Mouse (Mus musculus): Measurements from ENCODE around the gene Nin. TPM values are rescaled to one million over a fixed set of nuclear protein-coding genes. Genes with fewer than 3 reads are reported as not detected.

Gene Nin
- polyA plus RNA-seq, 1 experiment from 2014 or later, result 15.7 TPM

GRCm38 (mm10) chr12:69986241-69986762, 127.2 kb downstream of the Nin start:
- peak overlapping the region; percentile 92 for H3K27ac ChIP-seq
- ATAC-seq (ENCODE audit: low FRiP score), result peak; percentile 73
- WGBS, result under 1% methylated on average over 35 of the region's 36 CpGs

GRCm38 (mm10) chr12:69985546-69985945, 128.0 kb downstream of the Nin start:
- H3K4me1 ChIP-seq, result peaks cover 15% of the 10 kb centered on the region
- peak overlapping the region; percentile 89 for H3K4me3 ChIP-seq
- no peak for ATAC-seq (ENCODE audit: low FRiP score)
- H3K9me3 ChIP-seq (replicated peaks), result no peaks in the 10 kb centered on the region
- peak overlapping the region; percentile 94; the same call in 1 of the 2 replicates for H3K9ac ChIP-seq
- 42% methylated on average over 4 of the region's 4 CpGs for WGBS
- H3K27ac ChIP-seq, result no peak overlapping the region
- peaks cover 28% of the 10 kb centered on the region for H3K36me3 ChIP-seq
- H3K4me2 ChIP-seq (replicated peaks), result peak overlapping the region; percentile 77
- H3K27me3 ChIP-seq, result no peaks in the 10 kb centered on the region; the same call in 1 of the 2 replicates

More at GRCm38 (mm10) chr12:69986241-69986762, 127.2 kb downstream of the Nin start:
- Histone ChIP-seq H3K4me2 (replicated peaks) (peak overlapping the region; percentile 77), H3K4me1 (peaks cover 13% of the 10 kb centered on the region), H3K36me3 (peaks cover 23% of the 10 kb centered on the region; the same call in 1 of the 2 replicates), H3K4me3 (peak overlapping the region; percentile 89), H3K9me3 (replicated peaks) (no peaks in the 10 kb centered on the region), H3K27me3 (no peaks in the 10 kb centered on the region; the same call in 1 of the 2 replicates), H3K9ac (peak overlapping the region; percentile 94)

DNA sequence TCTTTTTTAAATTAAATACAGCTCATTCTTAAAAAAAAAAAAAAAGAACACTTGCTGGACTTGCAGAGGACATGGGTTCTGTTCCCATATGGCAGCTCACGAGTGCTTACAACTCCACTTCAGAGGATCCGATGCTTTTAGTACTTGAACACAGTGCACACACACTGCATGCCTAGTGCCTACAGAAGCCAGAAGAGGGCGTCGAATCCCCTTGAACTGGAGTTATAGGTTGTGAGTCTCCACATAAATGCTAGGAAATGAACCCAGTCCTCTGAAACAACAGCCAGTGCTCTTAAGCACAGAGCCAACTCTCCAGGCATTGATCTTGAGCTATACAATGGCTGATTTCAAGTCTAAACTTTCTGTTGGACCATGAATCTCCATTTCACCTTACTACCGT, 130.6 kb downstream of the Nin start:
- Histone ChIP-seq H3K27ac (no peak overlapping the region), H3K4me1 (peaks cover 15% of the 10 kb centered on the region), H3K4me2 (replicated peaks) (no peak overlapping the region), H3K4me3 (no peak overlapping the region), H3K27me3 (no peaks in the 10 kb centered on the region), H3K36me3 (peaks cover 31% of the 10 kb centered on the region), H3K9ac (no peak overlapping the region), H3K9me3 (replicated peaks) (no peaks in the 10 kb centered on the region)
- ATAC-seq (ENCODE audit: low FRiP score), result no peak
- 76% methylated on average over 5 of the region's 5 CpGs for WGBS

GRCm38 (mm10) chr12:69977376-69977998, 136.0 kb downstream of the Nin start:
- ATAC-seq (ENCODE audit: low FRiP score), result no peak
- peaks cover 20% of the 10 kb centered on the region for H3K36me3 ChIP-seq
- no peak overlapping the region for H3K27ac ChIP-seq
- H3K4me2 ChIP-seq (replicated peaks), result no peak overlapping the region
- no peaks in the 10 kb centered on the region for H3K27me3 ChIP-seq
- H3K9ac ChIP-seq, result no peak overlapping the region
- WGBS, result 79% methylated on average over 9 of the region's 9 CpGs
- H3K9me3 ChIP-seq (replicated peaks), result no peaks in the 10 kb centered on the region
- H3K4me3 ChIP-seq, result no peak overlapping the region
- H3K4me1 ChIP-seq, result peaks cover 11% of the 10 kb centered on the region; the same call in 1 of the 2 replicates

- ATAC-seq (ENCODE audit: low FRiP score), result no peak
- WGBS, result 90% methylated on average over 6 of the region's 6 CpGs
- no peak overlapping the region for H3K9ac ChIP-seq
Measured at GRCm38 (mm10) chr12:69976688-69977087, 136.8 kb downstream of the Nin start.

DNA sequence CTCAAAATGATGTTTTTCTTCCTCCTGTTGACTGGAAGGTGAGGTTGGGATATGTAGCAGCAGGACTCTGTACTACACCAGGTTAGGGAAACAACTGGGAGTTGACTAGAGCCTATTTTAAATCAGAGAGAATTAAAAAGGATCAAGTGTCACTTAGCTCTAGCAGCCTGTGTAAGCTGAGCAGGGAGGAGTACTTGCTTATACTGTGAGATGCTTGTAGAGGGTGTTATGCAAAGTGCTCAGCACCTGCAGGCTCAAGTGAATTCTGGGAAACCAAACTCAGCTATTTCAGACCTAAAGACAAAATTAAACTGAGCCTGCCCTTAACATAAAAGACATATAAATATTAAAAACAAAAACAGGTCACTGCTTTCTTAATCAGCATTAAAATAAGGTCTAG, 139.9 kb downstream of the Nin start:
- H3K4me1 ChIP-seq, result 0 out of 2 replicates have a peak, but pooled peaks cover 8% of the 10 kb centered on the region
- ATAC-seq (ENCODE audit: low FRiP score), result no peak
- H3K4me2 ChIP-seq (replicated peaks), result no peak overlapping the region
- peaks cover 38% of the 10 kb centered on the region for H3K36me3 ChIP-seq
- H3K27me3 ChIP-seq, result no peaks in the 10 kb centered on the region
- no peak overlapping the region for H3K4me3 ChIP-seq
- H3K27ac ChIP-seq, result no peak overlapping the region
- H3K9ac ChIP-seq, result no peak overlapping the region
- no peaks in the 10 kb centered on the region for H3K9me3 ChIP-seq (replicated peaks)

More at GRCm38 (mm10) chr12:69976688-69977087, 136.8 kb downstream of the Nin start:
- no peaks in the 10 kb centered on the region for H3K9me3 ChIP-seq (replicated peaks)
- no peak overlapping the region for H3K4me2 ChIP-seq (replicated peaks)
- H3K4me1 ChIP-seq, result peaks cover 11% of the 10 kb centered on the region; the same call in 1 of the 2 replicates
- H3K4me3 ChIP-seq, result no peak overlapping the region
- H3K27ac ChIP-seq, result no peak overlapping the region
- H3K27me3 ChIP-seq, result no peaks in the 10 kb centered on the region
- H3K36me3 ChIP-seq, result peaks cover 20% of the 10 kb centered on the region

DNA sequence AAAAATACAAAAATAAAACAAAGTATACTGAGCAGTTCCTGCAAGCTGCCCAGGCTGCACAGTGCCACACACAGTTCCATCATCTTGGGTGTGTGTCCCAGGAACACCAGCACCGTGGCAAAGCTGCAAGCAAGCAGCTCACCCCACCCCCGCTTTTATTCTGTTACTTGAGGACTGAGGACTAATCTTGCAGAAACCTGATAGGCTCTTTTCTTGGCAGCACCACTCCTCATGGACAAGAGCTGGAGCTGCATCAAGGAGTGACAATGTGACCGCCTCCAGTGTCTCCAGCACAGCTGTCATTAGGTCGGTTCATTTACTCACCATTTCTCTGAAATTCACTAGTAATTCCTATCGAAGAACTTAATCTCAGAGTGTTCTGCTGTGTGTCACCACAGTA, 145.4 kb downstream of the Nin start:
- no peaks in the 10 kb centered on the region for H3K9me3 ChIP-seq (replicated peaks)
- no peaks in the 10 kb centered on the region for H3K27me3 ChIP-seq
- no peaks in the 10 kb centered on the region for H3K4me1 ChIP-seq
- H3K9ac ChIP-seq, result no peak overlapping the region
- WGBS, result 80% methylated on average over 5 of the region's 5 CpGs
- peaks cover 68% of the 10 kb centered on the region for H3K36me3 ChIP-seq
- H3K4me3 ChIP-seq, result no peak overlapping the region
- ATAC-seq (ENCODE audit: low FRiP score), result no peak
- H3K27ac ChIP-seq, result no peak overlapping the region
- no peak overlapping the region for H3K4me2 ChIP-seq (replicated peaks)

DNA sequence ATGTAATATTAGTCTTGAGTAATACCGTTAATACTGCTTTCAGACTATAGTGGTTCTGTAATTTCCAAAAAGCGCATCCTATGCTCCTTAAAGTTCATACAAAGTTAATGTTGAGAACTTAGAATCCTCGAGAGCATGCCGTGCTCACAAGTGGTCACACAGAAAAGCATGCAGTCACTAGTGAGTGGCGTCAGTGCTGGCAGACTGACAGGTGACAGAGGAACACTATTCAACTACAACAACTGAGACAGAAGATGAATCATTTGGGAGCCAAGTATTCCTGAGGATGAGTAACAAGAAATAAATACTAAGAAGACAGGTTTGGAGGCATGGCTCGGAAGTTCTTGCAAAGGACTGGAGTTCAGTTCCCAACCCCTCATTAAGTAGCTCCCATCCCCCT, 146.4 kb downstream of the Nin start:
- Histone ChIP-seq H3K4me2 (replicated peaks) (no peak overlapping the region), H3K27me3 (no peaks in the 10 kb centered on the region), H3K4me1 (no peaks in the 10 kb centered on the region), H3K36me3 (peaks cover 74% of the 10 kb centered on the region), H3K27ac (no peak overlapping the region), H3K4me3 (no peak overlapping the region), H3K9me3 (replicated peaks) (no peaks in the 10 kb centered on the region), H3K9ac (no peak overlapping the region)
- 95% methylated on average over 6 of the region's 6 CpGs for WGBS
- no peak for ATAC-seq (ENCODE audit: low FRiP score)

DNA sequence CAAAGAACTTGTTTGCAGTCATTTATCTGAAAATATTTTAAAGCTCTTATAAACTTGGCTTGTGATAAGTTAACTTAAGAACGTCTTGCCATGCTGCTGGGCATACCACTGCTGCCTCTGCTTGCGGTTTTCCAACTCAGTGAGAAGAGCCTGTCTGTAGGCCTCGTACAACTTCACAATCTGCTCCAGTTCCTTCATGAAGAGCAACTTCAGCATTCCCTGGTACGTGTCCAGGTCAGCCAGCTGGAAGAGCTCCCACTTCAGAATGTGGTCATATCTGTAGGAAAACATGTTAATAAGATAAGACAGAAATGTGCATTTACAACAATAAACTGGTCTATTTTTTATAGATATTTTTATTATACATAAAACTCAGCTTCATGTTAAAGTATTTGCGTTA, 147.4 kb downstream of the Nin start:
- no peak overlapping the region for H3K9ac ChIP-seq
- H3K9me3 ChIP-seq (replicated peaks), result no peaks in the 10 kb centered on the region
- H3K36me3 ChIP-seq, result peaks cover 75% of the 10 kb centered on the region
- no peak for ATAC-seq (ENCODE audit: low FRiP score)
- H3K4me3 ChIP-seq, result no peak overlapping the region
- no peak overlapping the region for H3K27ac ChIP-seq
- no peak overlapping the region for H3K4me2 ChIP-seq (replicated peaks)
- no peaks in the 10 kb centered on the region for H3K27me3 ChIP-seq
- 92% methylated on average over 5 of the region's 5 CpGs for WGBS
- no peaks in the 10 kb centered on the region for H3K4me1 ChIP-seq

- no peak for ATAC-seq (ENCODE audit: low FRiP score)
- Histone ChIP-seq H3K27me3 (no peaks in the 10 kb centered on the region), H3K4me1 (no peaks in the 10 kb centered on the region), H3K36me3 (peaks cover 75% of the 10 kb centered on the region), H3K4me3 (no peak overlapping the region), H3K4me2 (replicated peaks) (no peak overlapping the region), H3K9ac (no peak overlapping the region), H3K27ac (no peak overlapping the region), H3K9me3 (replicated peaks) (no peaks in the 10 kb centered on the region)
- WGBS, result 91% methylated on average over 3 of the region's 3 CpGs
Measured at GRCm38 (mm10) chr12:69965644-69966043, 147.9 kb downstream of the Nin start.

GRCm38 (mm10) chr12:69963141-69963540, 150.4 kb downstream of the Nin start:
- 94% methylated on average over 6 of the region's 6 CpGs for WGBS
- H3K9me3 ChIP-seq (replicated peaks), result no peaks in the 10 kb centered on the region
- no peak overlapping the region for H3K9ac ChIP-seq
- H3K4me1 ChIP-seq, result no peaks in the 10 kb centered on the region
- H3K36me3 ChIP-seq, result peaks cover 71% of the 10 kb centered on the region
- H3K4me2 ChIP-seq (replicated peaks), result no peak overlapping the region
- H3K27ac ChIP-seq, result no peak overlapping the region
- no peaks in the 10 kb centered on the region for H3K27me3 ChIP-seq
- no peak overlapping the region for H3K4me3 ChIP-seq
- no peak for ATAC-seq (ENCODE audit: low FRiP score)

GRCm38 (mm10) chr12:69962468-69962867, 151.0 kb downstream of the Nin start:
- Histone ChIP-seq H3K27ac (no peak overlapping the region), H3K4me1 (no peaks in the 10 kb centered on the region), H3K9me3 (replicated peaks) (no peaks in the 10 kb centered on the region), H3K4me3 (no peak overlapping the region), H3K9ac (no peak overlapping the region), H3K27me3 (no peaks in the 10 kb centered on the region), H3K4me2 (replicated peaks) (no peak overlapping the region), H3K36me3 (peaks cover 68% of the 10 kb centered on the region)
- no peak for ATAC-seq (ENCODE audit: low FRiP score)
- WGBS, result 66% methylated on average over 4 of the region's 4 CpGs
